Mouse (Mus musculus): Measurements from ENCODE around the gene Ifitm6. TPM values are rescaled to one million over a fixed set of nuclear protein-coding genes. Genes with fewer than 3 reads are reported as not detected.

Ifitm6 gene
- polyA plus RNA-seq, 1 experiment = 31.9 TPM

- peaks cover 39% of the 10 kb centered on the region for H3K4me1 ChIP-seq (ENCODE audit: control insufficient read depth, insufficient read depth, low read length)
These were observed 8.1 kb downstream of the Ifitm6 start for GRCm38 (mm10) chr7:141009665-141010064.

GRCm38 (mm10) chr7:141008938-141009660 lies 8.6 kb downstream of the Ifitm6 start:
- TF ChIP-seq POLR2A (IDR thresholded peaks at IDR 0.05; ENCODE audit: borderline replicate concordance, low read depth, low read length) = no peak
- TF ChIP-seq CTCF (IDR thresholded peaks at IDR 0.05; ENCODE audit: low read depth, low read length) = peak; percentile 98
- Histone ChIP-seq H3K4me1 (ENCODE audit: control insufficient read depth, insufficient read depth, low read length) (peaks cover 39% of the 10 kb centered on the region), H3K4me3 (ENCODE audit: insufficient read depth, low read length) (peak overlapping the region; percentile 76), H3K27ac (ENCODE audit: insufficient read depth, low read depth, low read length) (no peak overlapping the region)

More at GRCm38 (mm10) chr7:141009665-141010064, 8.1 kb downstream of the Ifitm6 start:
- peak overlapping the region; percentile 76 for H3K4me3 ChIP-seq (ENCODE audit: insufficient read depth, low read length)
- TF ChIP-seq POLR2A (IDR thresholded peaks at IDR 0.05; ENCODE audit: borderline replicate concordance, low read depth, low read length) = no peak
- TF ChIP-seq CTCF (IDR thresholded peaks at IDR 0.05; ENCODE audit: low read depth, low read length) = no peak
- peak overlapping the region; percentile 70; the same call in 1 of the 2 replicates for H3K27ac ChIP-seq (ENCODE audit: insufficient read depth, low read depth, low read length)

GRCm38 (mm10) chr7:141008312-141008761 lies 9.4 kb downstream of the Ifitm6 start:
- Histone ChIP-seq H3K4me3 (ENCODE audit: insufficient read depth, low read length) (no peak overlapping the region), H3K27ac (ENCODE audit: insufficient read depth, low read depth, low read length) (no peak overlapping the region), H3K4me1 (ENCODE audit: control insufficient read depth, insufficient read depth, low read length) (peaks cover 35% of the 10 kb centered on the region)
- peak; percentile 51 for TF ChIP-seq CTCF (IDR thresholded peaks at IDR 0.05; ENCODE audit: low read depth, low read length)
- no peak for TF ChIP-seq POLR2A (IDR thresholded peaks at IDR 0.05; ENCODE audit: borderline replicate concordance, low read depth, low read length)

GRCm38 (mm10) chr7:141006914-141007313 lies 10.8 kb downstream of the Ifitm6 start:
- Histone ChIP-seq H3K4me3 (ENCODE audit: insufficient read depth, low read length) (no peak overlapping the region), H3K4me1 (ENCODE audit: control insufficient read depth, insufficient read depth, low read length) (peaks cover 21% of the 10 kb centered on the region), H3K27ac (ENCODE audit: insufficient read depth, low read depth, low read length) (no peak overlapping the region)
- TF ChIP-seq POLR2A (IDR thresholded peaks at IDR 0.05; ENCODE audit: borderline replicate concordance, low read depth, low read length) = no peak
- no peak for TF ChIP-seq CTCF (IDR thresholded peaks at IDR 0.05; ENCODE audit: low read depth, low read length)

- Histone ChIP-seq H3K27ac (ENCODE audit: insufficient read depth, low read depth, low read length) (no peak overlapping the region), H3K4me1 (ENCODE audit: control insufficient read depth, insufficient read depth, low read length) (peaks cover 17% of the 10 kb centered on the region), H3K4me3 (ENCODE audit: insufficient read depth, low read length) (no peak overlapping the region)
- TF ChIP-seq POLR2A (IDR thresholded peaks at IDR 0.05; ENCODE audit: borderline replicate concordance, low read depth, low read length) (no peak), CTCF (IDR thresholded peaks at IDR 0.05; ENCODE audit: low read depth, low read length) (no peak)
These were observed 11.3 kb downstream of the Ifitm6 start for GRCm38 (mm10) chr7:141006446-141006845.

GRCm38 (mm10) chr7:141003248-141004010 lies 14.3 kb downstream of the Ifitm6 start:
- TF ChIP-seq CTCF (IDR thresholded peaks at IDR 0.05; ENCODE audit: low read depth, low read length) (no peak), POLR2A (IDR thresholded peaks at IDR 0.05; ENCODE audit: borderline replicate concordance, low read depth, low read length) (no peak)
- Histone ChIP-seq H3K4me3 (ENCODE audit: insufficient read depth, low read length) (no peak overlapping the region), H3K27ac (ENCODE audit: insufficient read depth, low read depth, low read length) (no peak overlapping the region), H3K4me1 (ENCODE audit: control insufficient read depth, insufficient read depth, low read length) (peaks cover 16% of the 10 kb centered on the region)

GRCm38 (mm10) chr7:141000881-141001708 lies 16.6 kb downstream of the Ifitm6 start:
- peaks cover 25% of the 10 kb centered on the region for H3K4me1 ChIP-seq (ENCODE audit: control insufficient read depth, insufficient read depth, low read length)
- no peak overlapping the region for H3K4me3 ChIP-seq (ENCODE audit: insufficient read depth, low read length)
- H3K27ac ChIP-seq (ENCODE audit: insufficient read depth, low read depth, low read length) = no peak overlapping the region
- TF ChIP-seq CTCF (IDR thresholded peaks at IDR 0.05; ENCODE audit: low read depth, low read length) (no peak), POLR2A (IDR thresholded peaks at IDR 0.05; ENCODE audit: borderline replicate concordance, low read depth, low read length) (no peak)

GRCm38 (mm10) chr7:140998853-140999700 lies 18.6 kb downstream of the Ifitm6 start:
- Histone ChIP-seq H3K27ac (ENCODE audit: insufficient read depth, low read depth, low read length) (peak overlapping the region; percentile 80), H3K4me1 (ENCODE audit: control insufficient read depth, insufficient read depth, low read length) (peaks cover 25% of the 10 kb centered on the region), H3K4me3 (ENCODE audit: insufficient read depth, low read length) (peak overlapping the region; percentile 39)
- TF ChIP-seq POLR2A (IDR thresholded peaks at IDR 0.05; ENCODE audit: borderline replicate concordance, low read depth, low read length) (no peak), CTCF (IDR thresholded peaks at IDR 0.05; ENCODE audit: low read depth, low read length) (no peak)

Data from bone marrow macrophage, adult 2 months (primary cell).